Mouse (Mus musculus) stomach, embryonic 14.5 days (tissue): ENCODE measurements around the gene Eea1. TPM values are rescaled to one million over a fixed set of nuclear protein-coding genes. Genes with fewer than 3 reads are reported as not detected.

Experiments
- ATAC-seq: fragments of 200-750 bp; cut with Nextera tagmentation; 2 replicates; pipeline ENCODE4 v1.8.0; 2017; ENCODE audit warnings: low read depth, moderate TSS enrichment; ENCODE audit not compliant: insufficient number of reproducible peaks, insufficient read depth, low FRiP score
- H3K27ac ChIP-seq: fragments of 300-500 bp; sonication (generic); 2 replicates; pipeline ENCODE4 v1.5.1; 2014; ENCODE audit warnings: mild to moderate bottlenecking, low read length, moderate library complexity, mixed read lengths
- H3K27me3 ChIP-seq: fragments of 300-500 bp; sonication (generic); 2 replicates; pipeline ENCODE4 v1.6.1; 2014; ENCODE audit warnings: low read length, control low read depth, mixed read lengths; ENCODE audit not compliant: control insufficient read depth, insufficient read depth
- H3K36me3 ChIP-seq: fragments of 300-500 bp; sonication (generic); 2 replicates; pipeline ENCODE4 v1.6.1; 2014; ENCODE audit warnings: mild to moderate bottlenecking, control low read depth, low read length, moderate library complexity, mixed read lengths; ENCODE audit not compliant: control insufficient read depth, insufficient read depth
- H3K4me1 ChIP-seq: fragments of 300-500 bp; sonication (generic); 2 replicates; pipeline ENCODE4 v1.6.1; 2014; ENCODE audit warnings: low read length, control low read depth, mixed read lengths; ENCODE audit not compliant: control insufficient read depth, insufficient read depth
- H3K4me2 ChIP-seq: fragments of 300-500 bp; sonication (generic); replicated peaks from 2 replicates; pipeline ENCODE4 v1.6.1; 2014; ENCODE audit warnings: low read depth, low read length, control low read depth
- H3K4me3 ChIP-seq: fragments of 300-500 bp; sonication (generic); 2 replicates; pipeline ENCODE4 v1.5.1; 2014; ENCODE audit warnings: low read depth, low read length, control low read depth
- H3K9ac ChIP-seq: fragments of 300-500 bp; sonication (generic); replicated peaks from 2 replicates; pipeline ENCODE4 v1.6.1; 2014; ENCODE audit warnings: low read depth, mild to moderate bottlenecking, control low read depth, low read length, moderate library complexity, mixed read lengths
- H3K9me3 ChIP-seq: fragments of 300-500 bp; sonication (generic); 2 replicates; pipeline ENCODE4 v1.6.1; 2016; ENCODE audit warnings: low read depth, low read length, control low read depth; ENCODE audit not compliant: control insufficient read depth
- WGBS: fragments of 180-500 bp; shearing (Covaris S2); extraction: QIAGEN DNeasy Blood & Tissue Kit; methylation state at CpG from one replicate; pipeline ENCODE4 v1.1.7; 2014; 5-methylcytosine and 5-hydroxymethylcytosine counted together
- polyA plus RNA-seq: library from polyadenylated mRNA; unstranded; fragments of >200 nt; fragmentation: Nextera tagmentation; extraction: Ambion mirVana; gene quantifications from 2 replicates; pipeline ENCODE4 v1.2.1, GENCODE M21; 2014

Eea1 gene
- polyA plus RNA-seq, 1 experiment from 2014 or later, result 27.8 TPM

- H3K4me1 ChIP-seq, result peaks cover 20% of the 10 kb centered on the region; the same call in 1 of the 2 replicates
- peak overlapping the region; percentile 78 for H3K9ac ChIP-seq
- no peaks in the 10 kb centered on the region for H3K9me3 ChIP-seq
- H3K4me2 ChIP-seq, result peak overlapping the region; percentile 57
- H3K27me3 ChIP-seq, result no peaks in the 10 kb centered on the region
- H3K36me3 ChIP-seq, result no peaks in the 10 kb centered on the region
- H3K27ac ChIP-seq, result peak overlapping the region; percentile 91
- 3% methylated on average over 62 of the region's 69 CpGs for WGBS
- H3K4me3 ChIP-seq, result peak overlapping the region; percentile 87
- ATAC-seq, result peak; percentile 80
These were observed 684 bp downstream of the Eea1 start for GRCm38 (mm10) chr10:95940901-95941767.

GRCm38 (mm10) chr10:95941768-95942425 is 1.4 kb downstream of the Eea1 start:
- no peaks in the 10 kb centered on the region for H3K36me3 ChIP-seq
- H3K9ac ChIP-seq, result no peak overlapping the region
- H3K27me3 ChIP-seq, result no peaks in the 10 kb centered on the region
- ATAC-seq, result no peak
- 36% methylated on average over 6 of the region's 6 CpGs for WGBS
- peaks cover 20% of the 10 kb centered on the region; the same call in 1 of the 2 replicates for H3K4me1 ChIP-seq
- H3K9me3 ChIP-seq, result no peaks in the 10 kb centered on the region
- H3K4me3 ChIP-seq, result peak overlapping the region; percentile 87
- no peak overlapping the region for H3K27ac ChIP-seq
- H3K4me2 ChIP-seq, result peak overlapping the region; percentile 57

- H3K4me2 ChIP-seq, result no peak overlapping the region
- peaks cover 14% of the 10 kb centered on the region; the same call in 1 of the 2 replicates for H3K4me1 ChIP-seq
- H3K27me3 ChIP-seq, result no peaks in the 10 kb centered on the region
- no peaks in the 10 kb centered on the region for H3K9me3 ChIP-seq
- WGBS, result 63% methylated on average over 1 of the region's 1 CpGs
- H3K9ac ChIP-seq, result no peak overlapping the region
- no peaks in the 10 kb centered on the region for H3K36me3 ChIP-seq
- no peak overlapping the region for H3K4me3 ChIP-seq
- no peak overlapping the region for H3K27ac ChIP-seq
- no peak for ATAC-seq
These were observed 4.6 kb downstream of the Eea1 start for GRCm38 (mm10) chr10:95945086-95945485.

- WGBS, result 84% methylated on average over 3 of the region's 3 CpGs
- no peaks in the 10 kb centered on the region for H3K36me3 ChIP-seq
- ATAC-seq, result no peak
- no peaks in the 10 kb centered on the region for H3K4me1 ChIP-seq
- no peak overlapping the region for H3K27ac ChIP-seq
- no peaks in the 10 kb centered on the region for H3K27me3 ChIP-seq
- no peak overlapping the region for H3K4me3 ChIP-seq
- H3K9ac ChIP-seq, result no peak overlapping the region
- H3K9me3 ChIP-seq, result no peaks in the 10 kb centered on the region
- H3K4me2 ChIP-seq, result no peak overlapping the region
These were observed 9.0 kb downstream of the Eea1 start for GRCm38 (mm10) chr10:95949410-95949809.

- whole genome bisulfite sequencing, result 78% methylated on average over 5 of the region's 5 CpGs
- no peak for ATAC-seq
These were observed 9.7 kb downstream of the Eea1 start for GRCm38 (mm10) chr10:95950194-95950593.

GRCm38 (mm10) chr10:95950797-95951196 is 10.3 kb downstream of the Eea1 start:
- no peaks in the 10 kb centered on the region for H3K9me3 ChIP-seq
- H3K36me3 ChIP-seq, result no peaks in the 10 kb centered on the region
- 89% methylated on average over 4 of the region's 4 CpGs for WGBS
- H3K27me3 ChIP-seq, result no peaks in the 10 kb centered on the region
- no peak for ATAC-seq
- no peak overlapping the region for H3K4me2 ChIP-seq
- H3K4me1 ChIP-seq, result no peaks in the 10 kb centered on the region
- no peak overlapping the region for H3K4me3 ChIP-seq
- H3K9ac ChIP-seq, result no peak overlapping the region
- no peak overlapping the region for H3K27ac ChIP-seq

More at GRCm38 (mm10) chr10:95950194-95950593, 9.7 kb downstream of the Eea1 start:
- no peak overlapping the region for H3K4me2 ChIP-seq
- H3K27me3 ChIP-seq, result no peaks in the 10 kb centered on the region
- no peaks in the 10 kb centered on the region for H3K4me1 ChIP-seq
- no peaks in the 10 kb centered on the region for H3K36me3 ChIP-seq
- no peak overlapping the region for H3K9ac ChIP-seq
- H3K4me3 ChIP-seq, result no peak overlapping the region
- no peaks in the 10 kb centered on the region for H3K9me3 ChIP-seq
- H3K27ac ChIP-seq, result no peak overlapping the region

- Histone ChIP-seq H3K9me3 (no peaks in the 10 kb centered on the region), H3K27ac (no peak overlapping the region), H3K9ac (no peak overlapping the region), H3K27me3 (no peaks in the 10 kb centered on the region), H3K36me3 (no peaks in the 10 kb centered on the region), H3K4me3 (no peak overlapping the region), H3K4me2 (no peak overlapping the region), H3K4me1 (no peaks in the 10 kb centered on the region)
- ATAC-seq, result no peak
- WGBS, result 94% methylated on average over 2 of the region's 2 CpGs
These were observed 10.9 kb downstream of the Eea1 start for GRCm38 (mm10) chr10:95951346-95951745.

GRCm38 (mm10) chr10:95956629-95957028 is 16.2 kb downstream of the Eea1 start:
- no peak for ATAC-seq
- no peaks in the 10 kb centered on the region for H3K27me3 ChIP-seq
- H3K4me2 ChIP-seq, result no peak overlapping the region

More at GRCm38 (mm10) chr10:95956629-95957028, 16.2 kb downstream of the Eea1 start:
- no peaks in the 10 kb centered on the region for H3K4me1 ChIP-seq
- no peak overlapping the region for H3K27ac ChIP-seq
- WGBS, result 83% methylated on average over 2 of the region's 2 CpGs
- H3K4me3 ChIP-seq, result no peak overlapping the region
- H3K9me3 ChIP-seq, result no peaks in the 10 kb centered on the region
- no peaks in the 10 kb centered on the region for H3K36me3 ChIP-seq
- no peak overlapping the region for H3K9ac ChIP-seq
